Mouse (Mus musculus) layer of hippocampus, adult 2 months (tissue): ENCODE measurements around the gene Elmo2. TPM values are rescaled to one million over a fixed set of nuclear protein-coding genes. Genes with fewer than 3 reads are reported as not detected.

Source experiments
- DNase-seq, 2 experiments: peaks; one replicate each; pipeline ENCODE4 v3.0.0; 2022; ENCODE audit warnings: low spot score in 2 of 2
- H3K27ac ChIP-seq: fragments of 200-600 bp; 2 replicates; pipeline ENCODE4 v1.8.1; 2022
- H3K4me3 ChIP-seq: fragments of 200-600 bp; 2 replicates; pipeline ENCODE4 v1.8.1; 2022; ENCODE audit warnings: mild to moderate bottlenecking
- CTCF ChIP-seq: fragments of 200-600 bp; conservative IDR thresholded peaks from 2 replicates; pipeline ENCODE4 v1.8.1; 2022; ENCODE audit warnings: antibody characterized with exemption, mild to moderate bottlenecking, moderate library complexity
- total RNA-seq, 2 experiments: library from RNA; stranded (reverse); gene quantifications; 2 replicates each; pipeline ENCODE4 v1.2.3; 2021

The Elmo2 gene
- total RNA-seq, 2 experiments from 2014 or later = 200 to 202 TPM

DNA sequence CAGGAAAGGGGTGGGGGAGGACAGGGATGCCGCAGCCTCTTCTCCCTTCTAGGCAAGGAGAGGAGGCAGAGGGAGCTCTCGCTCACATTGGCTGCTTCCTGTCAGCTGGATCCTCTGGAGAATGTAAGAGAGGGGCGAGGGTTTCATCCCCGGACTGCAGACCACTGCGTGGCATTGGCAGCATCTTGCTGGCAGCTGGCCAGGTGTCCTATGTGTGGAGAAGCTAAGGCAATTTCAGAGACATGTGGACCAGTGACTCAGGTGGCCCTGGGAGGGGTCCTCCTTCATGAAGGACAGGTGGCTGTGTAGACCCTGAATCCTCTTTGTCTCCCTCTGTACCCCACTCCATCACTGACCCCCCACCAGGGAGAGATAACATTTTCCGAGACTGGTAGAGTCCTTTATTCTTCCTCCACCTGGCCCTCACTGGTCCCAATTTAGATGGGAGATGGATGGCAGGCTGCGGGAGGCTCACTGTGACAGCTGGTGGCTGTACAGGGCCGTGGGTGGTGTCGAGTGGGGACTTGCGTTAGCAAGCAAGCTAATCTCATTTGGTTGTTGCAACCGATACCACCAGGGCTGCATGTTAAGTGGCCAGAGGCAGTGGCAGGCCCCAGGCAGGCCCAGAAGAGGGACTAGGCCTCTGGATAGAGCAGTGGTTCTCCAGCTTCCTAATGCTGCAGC is 69.0 kb downstream of the Elmo2 start:
- no peak for DNase-seq
- no peak for TF ChIP-seq CTCF
- Histone ChIP-seq H3K4me3 (no peak overlapping the region), H3K27ac (no peak overlapping the region)

DNA sequence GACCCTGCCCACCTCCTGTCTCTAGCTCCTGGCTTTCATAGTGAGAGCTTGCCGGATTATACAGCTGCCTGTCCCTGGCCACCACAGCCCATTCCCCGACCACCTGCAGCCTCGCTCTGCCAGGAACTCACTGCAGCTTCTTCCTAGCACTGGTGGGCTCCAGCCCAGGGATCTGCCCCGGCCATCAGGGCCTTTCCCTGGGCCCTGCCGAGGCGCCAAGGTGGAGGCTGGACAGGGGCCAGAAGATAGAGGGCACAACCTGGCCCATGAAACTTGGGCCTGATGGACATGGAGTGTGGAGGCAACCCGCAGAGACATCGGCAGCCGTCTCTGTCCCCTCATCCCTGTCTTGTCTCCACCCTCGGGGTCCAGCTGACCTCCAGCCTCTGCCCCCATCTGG is 70.1 kb downstream of the Elmo2 start:
- DNase-seq = no peak
- no peak overlapping the region for H3K4me3 ChIP-seq
- H3K27ac ChIP-seq = no peak overlapping the region
- TF ChIP-seq CTCF = no peak

DNA sequence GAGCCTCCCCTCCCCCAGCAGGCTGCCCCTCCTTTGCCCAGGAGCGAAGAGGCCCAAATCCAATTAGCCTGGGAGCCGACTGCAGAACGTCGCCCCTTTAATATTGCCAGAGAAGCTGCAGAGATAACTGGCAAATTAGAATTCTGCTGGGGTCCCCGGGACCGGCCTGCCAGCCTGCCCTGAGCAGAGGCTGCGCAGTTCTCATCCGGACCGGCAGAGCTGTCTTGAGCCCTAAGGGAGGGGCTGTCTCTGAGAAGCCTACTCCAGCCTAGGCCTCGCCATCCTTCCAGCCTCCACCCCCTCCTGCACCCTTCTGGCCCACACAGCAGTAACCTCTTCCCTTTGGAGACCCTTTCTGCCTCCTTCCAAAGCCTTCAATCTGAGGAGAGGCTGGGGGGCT is 72.4 kb downstream of the Elmo2 start:
- TF ChIP-seq CTCF = no peak
- Histone ChIP-seq H3K27ac (no peak overlapping the region), H3K4me3 (no peak overlapping the region)
- no peak for DNase-seq

DNA sequence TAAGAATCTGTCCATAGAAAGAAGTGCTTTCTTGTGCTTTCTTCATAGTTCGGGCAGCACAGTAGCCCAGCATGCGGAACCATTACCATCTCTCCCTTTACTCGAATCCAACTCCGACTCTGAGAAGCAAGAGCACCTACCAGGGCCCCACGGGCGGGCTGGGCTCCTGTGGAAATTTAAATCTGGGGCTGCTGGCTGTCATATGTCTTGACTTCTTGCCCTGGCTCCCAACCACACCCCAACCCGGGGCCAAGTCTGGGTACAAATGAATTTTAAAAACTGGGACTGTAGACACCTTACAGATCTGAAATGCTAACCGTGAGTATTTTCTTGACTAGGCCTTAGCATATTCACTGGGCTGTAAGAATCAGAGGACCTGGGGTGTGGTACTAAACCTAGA is 73.0 kb downstream of the Elmo2 start:
- H3K4me3 ChIP-seq = no peak overlapping the region
- no peak overlapping the region for H3K27ac ChIP-seq
- TF ChIP-seq CTCF = no peak
- DNase-seq = no peak

DNA sequence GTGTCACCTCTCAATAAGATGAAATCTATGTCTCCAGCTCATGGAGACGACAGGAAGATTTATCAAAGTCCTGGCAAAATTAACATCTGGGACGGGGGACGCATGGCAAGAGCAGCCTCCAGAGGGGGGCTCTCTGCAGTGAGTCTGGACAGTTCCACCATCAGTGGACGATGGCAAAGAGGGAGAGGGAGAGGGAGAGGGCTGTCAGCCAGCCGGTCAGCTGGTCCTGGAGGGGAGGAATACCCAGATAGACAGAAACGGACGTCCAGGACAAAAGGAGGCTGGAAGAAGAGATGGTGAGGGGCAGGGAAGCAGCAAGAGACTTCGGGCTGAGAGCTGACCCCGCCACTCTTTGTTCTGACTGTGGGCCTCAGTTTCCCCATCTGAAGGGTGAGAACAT is 73.5 kb downstream of the Elmo2 start:
- H3K4me3 ChIP-seq = no peak overlapping the region
- no peak overlapping the region for H3K27ac ChIP-seq
- TF ChIP-seq CTCF = no peak
- no peak for DNase-seq

DNA sequence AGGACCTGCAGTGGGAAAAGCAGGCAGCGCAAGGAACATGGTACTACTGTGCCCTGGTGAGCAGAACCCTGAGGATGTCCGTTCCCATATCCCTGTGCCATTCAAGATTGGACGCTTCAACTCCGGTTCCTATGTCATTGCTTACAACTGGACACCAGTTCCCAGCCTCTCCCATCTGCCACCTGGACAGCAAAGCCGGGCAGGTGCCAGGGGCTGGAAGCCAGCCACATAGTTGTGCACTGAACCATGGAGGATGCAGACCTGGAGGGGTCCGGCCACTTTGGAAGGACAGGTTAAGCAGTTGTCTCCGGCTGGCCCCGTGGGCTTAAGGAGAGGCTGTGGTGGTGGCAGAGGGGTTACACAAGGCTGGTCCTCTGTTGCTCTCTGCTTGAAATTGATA is 73.9 kb downstream of the Elmo2 start:
- TF ChIP-seq CTCF = no peak
- Histone ChIP-seq H3K27ac (no peak overlapping the region), H3K4me3 (no peak overlapping the region)
- DNase-seq = no peak

DNA sequence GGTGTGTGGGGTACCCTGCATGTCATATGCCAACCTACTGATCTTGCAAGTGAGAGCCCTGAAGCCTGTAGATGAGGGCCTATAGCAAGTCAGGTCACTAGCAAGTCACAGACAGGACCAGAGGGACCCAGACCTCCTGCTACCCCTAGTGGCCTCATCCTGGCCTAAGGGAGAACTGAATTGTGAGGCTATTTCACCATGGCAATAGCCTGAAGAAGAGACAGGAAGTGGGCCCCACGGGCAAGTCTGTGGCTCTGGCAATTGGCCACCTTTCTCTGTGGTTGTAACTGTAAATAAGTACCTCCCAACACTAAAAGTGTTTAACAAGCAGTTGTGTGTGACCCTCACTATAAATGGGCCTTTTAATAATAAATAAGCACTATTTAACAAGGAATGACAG is 75.4 kb downstream of the Elmo2 start:
- Histone ChIP-seq H3K4me3 (no peak overlapping the region), H3K27ac (no peak overlapping the region)
- DNase-seq = no peak
- TF ChIP-seq CTCF = no peak

DNA sequence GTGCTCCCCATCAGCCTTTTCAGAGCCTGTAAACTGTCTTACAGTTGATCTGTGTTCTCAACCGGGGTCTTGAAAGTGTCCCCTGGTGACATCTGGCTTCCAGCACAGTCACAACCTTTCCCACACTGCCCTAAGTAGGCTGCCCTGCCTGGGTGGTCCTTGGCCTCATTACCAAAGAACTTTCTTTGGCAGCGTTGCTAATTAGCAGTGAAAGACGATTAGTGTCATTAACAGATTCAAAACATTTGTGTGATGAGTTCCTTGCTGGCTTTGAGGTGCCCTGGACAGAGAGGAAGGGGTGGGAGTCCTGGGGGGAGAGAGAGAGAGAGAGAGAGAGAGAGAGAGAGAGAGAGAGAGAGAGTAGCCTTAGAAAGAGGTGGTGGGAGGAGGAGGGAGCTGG is 77.3 kb downstream of the Elmo2 start:
- no peak for DNase-seq
- H3K4me3 ChIP-seq = no peak overlapping the region
- TF ChIP-seq CTCF = no peak
- no peak overlapping the region for H3K27ac ChIP-seq

DNA sequence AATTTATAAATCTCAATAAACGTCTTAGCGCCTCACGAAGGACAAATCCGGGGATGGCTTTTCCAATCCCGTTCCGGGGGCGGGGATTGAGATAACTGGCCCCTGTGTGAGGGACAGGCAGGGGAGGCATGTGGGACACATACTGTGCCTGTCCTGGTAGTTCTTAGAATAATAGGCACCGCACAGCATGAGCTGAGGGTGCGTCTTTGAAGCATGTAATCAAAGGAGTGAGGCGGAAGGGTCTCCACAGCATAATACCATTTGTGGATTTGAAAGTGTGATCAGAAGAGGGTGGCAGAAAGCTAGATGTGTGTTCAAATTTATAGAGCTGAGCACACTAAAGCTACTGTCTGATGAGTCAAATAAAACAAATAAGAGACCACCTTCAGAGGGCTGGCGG is 79.9 kb downstream of the Elmo2 start:
- Histone ChIP-seq H3K4me3 (no peak overlapping the region), H3K27ac (no peak overlapping the region)
- no peak for DNase-seq
- no peak for TF ChIP-seq CTCF

DNA sequence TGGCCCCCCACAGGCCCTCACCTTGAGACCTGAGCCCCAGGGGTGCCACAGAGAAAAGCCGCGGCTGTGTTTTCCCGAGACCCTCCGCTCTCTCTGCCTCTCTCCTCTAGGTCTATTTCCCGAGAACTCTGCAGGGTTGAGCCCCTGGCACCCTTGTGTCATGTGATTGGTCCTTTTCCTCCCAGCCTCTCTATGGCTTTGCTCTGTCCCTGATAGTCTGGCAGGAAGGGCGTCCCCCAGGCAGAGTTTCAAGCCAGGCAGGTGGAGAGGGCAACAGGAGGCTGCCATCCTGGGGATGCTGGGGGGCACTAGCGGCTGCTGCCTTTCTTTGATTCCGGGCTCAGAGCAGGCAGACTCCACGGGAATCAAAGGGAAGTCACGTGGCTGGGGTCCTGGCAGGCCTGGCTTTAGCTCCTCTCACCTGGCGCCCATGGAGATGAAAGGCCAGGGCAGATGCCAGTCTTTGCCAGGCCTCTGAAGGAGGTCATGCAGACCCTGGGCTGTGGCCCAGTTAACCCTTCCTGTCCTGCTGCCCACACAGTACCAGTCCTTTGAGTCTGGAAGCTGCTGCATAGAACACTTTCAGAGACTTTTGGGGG is 83.1 kb downstream of the Elmo2 start:
- no peak overlapping the region for H3K4me3 ChIP-seq
- no peak for TF ChIP-seq CTCF
- no peak overlapping the region for H3K27ac ChIP-seq
- no peak for DNase-seq

DNA sequence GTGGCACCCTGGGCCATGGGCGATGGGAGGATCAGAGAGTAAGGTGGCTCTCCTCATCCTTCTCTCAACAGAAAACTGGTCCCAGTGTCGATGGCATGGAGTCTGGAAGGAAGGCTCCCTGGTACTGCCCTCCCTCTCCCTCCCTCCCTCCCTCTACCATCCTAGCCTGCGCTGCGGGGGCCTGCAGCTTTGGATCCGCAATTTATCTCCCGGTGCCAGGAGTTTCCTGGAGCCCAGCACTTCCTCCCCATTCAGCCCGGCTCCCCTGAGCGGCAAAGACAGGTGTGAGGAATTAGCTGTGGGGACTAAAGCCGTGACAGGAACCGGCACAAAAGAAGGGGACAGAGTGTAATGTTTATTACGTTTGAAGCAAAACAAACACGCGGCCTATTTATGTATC is 83.7 kb downstream of the Elmo2 start:
- TF ChIP-seq CTCF = no peak
- Histone ChIP-seq H3K4me3 (no peak overlapping the region), H3K27ac (no peak overlapping the region)
- no peak for DNase-seq

DNA sequence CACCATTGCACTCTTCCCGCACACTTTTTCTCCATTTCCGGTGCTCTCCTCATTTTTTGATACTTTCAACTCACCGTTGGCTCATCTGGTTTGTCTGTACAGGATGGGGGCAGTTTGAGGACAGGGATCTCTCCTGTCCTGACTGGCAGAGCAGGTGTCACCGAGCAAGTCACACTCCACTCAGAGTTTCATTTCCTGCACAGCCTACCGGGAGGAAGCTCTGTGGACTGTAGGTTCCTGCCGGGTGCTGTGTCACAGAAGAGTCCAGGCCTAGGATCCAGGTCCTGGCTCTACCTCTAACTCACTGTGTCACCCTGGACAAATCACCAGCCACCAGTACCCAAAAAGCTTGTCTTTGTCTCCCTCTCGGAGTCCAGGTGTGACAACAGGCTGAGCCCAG is 84.5 kb downstream of the Elmo2 start:
- Histone ChIP-seq H3K4me3 (no peak overlapping the region), H3K27ac (no peak overlapping the region)
- no peak for DNase-seq
- TF ChIP-seq CTCF = no peak

DNA sequence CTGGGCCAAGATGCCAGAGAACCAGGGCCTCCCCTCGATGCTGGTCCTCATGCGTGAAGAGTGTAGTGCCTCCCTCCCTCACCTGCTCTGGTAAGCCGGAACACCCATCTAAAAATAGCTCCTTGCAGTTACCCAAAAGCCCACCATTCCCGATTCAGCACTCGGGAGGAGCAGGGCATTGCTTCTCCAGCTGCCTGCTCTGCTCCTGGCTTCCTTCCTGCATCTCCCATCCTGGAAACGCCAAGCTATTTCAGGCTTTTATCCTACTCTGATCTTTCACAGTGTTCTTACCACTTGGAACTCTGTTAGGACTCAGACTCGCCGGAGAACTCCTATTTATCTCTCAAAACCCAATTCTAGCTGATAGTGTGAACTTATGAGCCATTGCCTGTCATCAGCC is 85.9 kb downstream of the Elmo2 start:
- no peak for TF ChIP-seq CTCF
- H3K27ac ChIP-seq = no peak overlapping the region
- H3K4me3 ChIP-seq = no peak overlapping the region
- DNase-seq = no peak

DNA sequence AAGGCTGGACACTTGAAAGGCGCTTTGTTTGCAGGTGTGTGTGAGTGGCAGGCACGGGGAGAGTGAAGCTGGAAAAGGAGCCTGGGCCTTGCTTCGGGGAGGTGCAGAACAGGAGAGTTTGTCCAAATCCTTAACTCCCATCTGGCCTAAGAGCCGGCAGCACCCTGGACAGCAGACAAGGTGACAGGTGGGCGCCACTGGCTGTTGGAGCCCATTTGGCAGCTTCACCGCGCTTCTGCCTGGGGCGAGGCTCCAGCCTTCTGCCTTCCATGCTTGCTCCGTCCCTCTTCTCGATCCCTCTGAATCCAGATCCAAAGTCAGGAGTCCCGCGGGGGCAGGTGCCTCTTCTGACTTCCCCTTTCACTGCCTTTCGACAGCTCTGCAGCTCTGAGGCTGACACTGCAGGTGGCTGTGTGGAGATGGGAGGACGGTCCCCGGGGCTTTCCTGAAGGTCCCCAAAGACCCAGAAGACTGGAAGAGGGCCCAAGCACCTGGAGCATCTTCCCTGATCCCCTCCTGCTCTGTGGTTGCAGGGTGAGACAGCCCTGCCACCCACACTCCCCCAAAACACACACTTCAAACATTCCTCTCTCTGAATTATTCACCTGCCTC is 86.6 kb downstream of the Elmo2 start:
- DNase-seq = no peak
- TF ChIP-seq CTCF = no peak
- Histone ChIP-seq H3K27ac (no peak overlapping the region), H3K4me3 (no peak overlapping the region)
